Mouse (Mus musculus) cerebellum, adult 2 months (tissue): ENCODE results near the gene Zfp114. TPM values are rescaled to one million over a fixed set of nuclear protein-coding genes. Genes with fewer than 3 reads are reported as not detected.
A peak's percentile ranks its signal among the peaks of the same experiment; 100 is the strongest.

Source experiments
- DNase-seq, 2 experiments: peaks; one replicate each; pipeline ENCODE4 v3.0.0; 2021
- H3K27ac ChIP-seq: fragments of 200-500 bp; 2 replicates; pipeline ENCODE4 v1.5.1; 2012; ENCODE audit warnings: low read length, control low read depth, inconsistent platforms; ENCODE audit not compliant: insufficient read depth
- H3K27me3 ChIP-seq: fragments of 200-500 bp; 2 replicates; pipeline ENCODE4 v1.6.1; 2012; ENCODE audit warnings: inconsistent platforms, mild to moderate bottlenecking, low read length, moderate library complexity; ENCODE audit not compliant: control insufficient read depth, insufficient read depth
- H3K4me1 ChIP-seq: fragments of 200-500 bp; 2 replicates; pipeline ENCODE4 v1.6.1; 2011; ENCODE audit warnings: low read length; ENCODE audit not compliant: control insufficient read depth, insufficient read depth
- H3K4me3 ChIP-seq: fragments of 200-500 bp; replicated peaks from 2 replicates; pipeline ENCODE3; 2011; ENCODE audit warnings: mild to moderate bottlenecking, low read depth, low read length, control low read depth; ENCODE audit not compliant: insufficient read depth
- CTCF ChIP-seq: fragments of 200-500 bp; IDR thresholded peaks from 2 replicates; pipeline ENCODE4 v1.5.1; 2011; ENCODE audit warnings: low read depth, mild to moderate bottlenecking, control low read depth, low read length, moderate library complexity, borderline replicate concordance; ENCODE audit not compliant: insufficient read depth
- POLR2A ChIP-seq: fragments of 200-500 bp; IDR thresholded peaks from 2 replicates; pipeline ENCODE4 v1.6.1; 2011; ENCODE audit warnings: low read length, control low read depth, borderline replicate concordance; ENCODE audit not compliant: insufficient read depth
- WGBS: fragments of 180-500 bp; shearing (Covaris S2); methylation state at CpG from one replicate; pipeline ENCODE4 v1.1.7; 2018; 5-methylcytosine and 5-hydroxymethylcytosine counted together
- polyA plus RNA-seq: library from polyadenylated mRNA; depleted of rRNA; stranded (reverse); fragments of >200 nt; gene quantifications from 2 replicates; pipeline ENCODE4 v1.2.3, GENCODE M21; 2012; rRNA removed

Gene Zfp114
- 2.2 and 3.0 TPM in 2 replicates for polyA plus RNA-seq

- peak; percentile 80 to 87 for DNase-seq
- H3K27ac ChIP-seq: peak within 1 kb of the TSS; percentile 27
- WGBS: 11% methylated on average over 23 of the region's 23 CpGs
- peak; percentile 66; the same call in 1 of the 2 replicates for TF ChIP-seq POLR2A
- TF ChIP-seq CTCF: no peak
- no peaks in the 10 kb centered on the region for H3K27me3 ChIP-seq
- peak within 1 kb of the TSS; percentile 85 for H3K4me3 ChIP-seq
- H3K4me1 ChIP-seq: no peaks in the 10 kb centered on the region
Measured at GRCm38 (mm10) chr7:24174618-24175336, at the start of gene Zfp114. Gene Zfp114 (plus strand): TSS chr7:24175060.

GRCm38 (mm10) chr7:24133425-24133995, 41.4 kb upstream of the Zfp114 start:
- H3K27ac ChIP-seq: no peak overlapping the region
- no peak for TF ChIP-seq POLR2A
- TF ChIP-seq CTCF: no peak
- H3K27me3 ChIP-seq: no peaks in the 10 kb centered on the region
- H3K4me3 ChIP-seq: peak overlapping the region; percentile 92
- H3K4me1 ChIP-seq: peaks cover 3% of the 10 kb centered on the region; the same call in 1 of the 2 replicates
- 16% methylated on average over 6 of the region's 6 CpGs for WGBS
- DNase-seq: no peak

- Histone ChIP-seq H3K27ac (peak within 1 kb of the TSS; percentile 59), H3K4me1 (peaks cover 3% of the 10 kb centered on the region; the same call in 1 of the 2 replicates), H3K27me3 (no peaks in the 10 kb centered on the region), H3K4me3 (peak within 1 kb of the TSS; percentile 92)
- WGBS: 3% methylated on average over 32 of the region's 32 CpGs
- DNase-seq: peak; percentile 89 to 92
- no peak for TF ChIP-seq CTCF
- TF ChIP-seq POLR2A: peak; percentile 92
Measured at GRCm38 (mm10) chr7:24133996-24134828, 40.6 kb upstream of the Zfp114 start, which contains the start of gene Zfp235. Gene Zfp235 (plus strand): TSS chr7:24134169.

GRCm38 (mm10) chr7:24142566-24142965, 32.3 kb upstream of the Zfp114 start:
- Histone ChIP-seq H3K27ac (no peak overlapping the region), H3K4me1 (no peaks in the 10 kb centered on the region), H3K27me3 (no peaks in the 10 kb centered on the region), H3K4me3 (no peak overlapping the region)
- WGBS: 87% methylated on average over 6 of the region's 6 CpGs
- no peak for DNase-seq
- TF ChIP-seq POLR2A: no peak
- TF ChIP-seq CTCF: no peak

- no peak overlapping the region for H3K27ac ChIP-seq
- DNase-seq: no peak
- H3K27me3 ChIP-seq: no peaks in the 10 kb centered on the region
- 11% methylated on average over 1 of the region's 1 CpGs for WGBS
- H3K4me3 ChIP-seq: no peak overlapping the region
- H3K4me1 ChIP-seq: no peaks in the 10 kb centered on the region
- TF ChIP-seq POLR2A: no peak
- no peak for TF ChIP-seq CTCF
Measured at GRCm38 (mm10) chr7:24153272-24153671, 21.6 kb upstream of the Zfp114 start.

GRCm38 (mm10) chr7:24172191-24172590, 2.7 kb upstream of the Zfp114 start:
- WGBS: 60% methylated on average over 4 of the region's 4 CpGs
- no peak for DNase-seq
- H3K27me3 ChIP-seq: no peaks in the 10 kb centered on the region
- H3K4me3 ChIP-seq: no peak overlapping the region
- no peaks in the 10 kb centered on the region for H3K4me1 ChIP-seq
- TF ChIP-seq CTCF (no peak), POLR2A (no peak)
- H3K27ac ChIP-seq: no peak overlapping the region

GRCm38 (mm10) chr7:24175337-24175711, 464 bp downstream of the Zfp114 start:
- H3K4me3 ChIP-seq: peak overlapping the region; percentile 85
- H3K4me1 ChIP-seq: no peaks in the 10 kb centered on the region
- WGBS: 41% methylated on average over 6 of the region's 6 CpGs
- no peak overlapping the region for H3K27ac ChIP-seq
- no peak for TF ChIP-seq CTCF
- TF ChIP-seq POLR2A: no peak
- no peak for DNase-seq
- H3K27me3 ChIP-seq: no peaks in the 10 kb centered on the region

GRCm38 (mm10) chr7:24187611-24188010, 12.8 kb downstream of the Zfp114 start:
- Histone ChIP-seq H3K4me1 (no peaks in the 10 kb centered on the region), H3K4me3 (no peak overlapping the region), H3K27ac (no peak overlapping the region), H3K27me3 (no peaks in the 10 kb centered on the region)
- DNase-seq: no peak
- 56% methylated on average over 1 of the region's 1 CpGs for WGBS
- TF ChIP-seq CTCF: no peak
- TF ChIP-seq POLR2A: no peak
